Mouse (Mus musculus): ENCODE measurements around the gene Mvp.

GRCm38 (mm10) chr7:127003620-127004019 is 10.8 kb downstream of the Mvp start:
- no peak for TF ChIP-seq CTCF (IDR thresholded peaks at IDR 0.05)
- TF ChIP-seq EP300 (IDR thresholded peaks at IDR 0.05) = no peak

Measured in lung, postnatal 0 days (tissue).